Mouse (Mus musculus) retina, adult 2 months (tissue): ENCODE results near the gene Cstf1.

ENCODE experiments used
- DNase-seq: peaks from one replicate; pipeline ENCODE4 v3.0.0-alpha.2; 2012; ENCODE audit warnings: low read depth, low spot score

Gene Cstf1

DNA sequence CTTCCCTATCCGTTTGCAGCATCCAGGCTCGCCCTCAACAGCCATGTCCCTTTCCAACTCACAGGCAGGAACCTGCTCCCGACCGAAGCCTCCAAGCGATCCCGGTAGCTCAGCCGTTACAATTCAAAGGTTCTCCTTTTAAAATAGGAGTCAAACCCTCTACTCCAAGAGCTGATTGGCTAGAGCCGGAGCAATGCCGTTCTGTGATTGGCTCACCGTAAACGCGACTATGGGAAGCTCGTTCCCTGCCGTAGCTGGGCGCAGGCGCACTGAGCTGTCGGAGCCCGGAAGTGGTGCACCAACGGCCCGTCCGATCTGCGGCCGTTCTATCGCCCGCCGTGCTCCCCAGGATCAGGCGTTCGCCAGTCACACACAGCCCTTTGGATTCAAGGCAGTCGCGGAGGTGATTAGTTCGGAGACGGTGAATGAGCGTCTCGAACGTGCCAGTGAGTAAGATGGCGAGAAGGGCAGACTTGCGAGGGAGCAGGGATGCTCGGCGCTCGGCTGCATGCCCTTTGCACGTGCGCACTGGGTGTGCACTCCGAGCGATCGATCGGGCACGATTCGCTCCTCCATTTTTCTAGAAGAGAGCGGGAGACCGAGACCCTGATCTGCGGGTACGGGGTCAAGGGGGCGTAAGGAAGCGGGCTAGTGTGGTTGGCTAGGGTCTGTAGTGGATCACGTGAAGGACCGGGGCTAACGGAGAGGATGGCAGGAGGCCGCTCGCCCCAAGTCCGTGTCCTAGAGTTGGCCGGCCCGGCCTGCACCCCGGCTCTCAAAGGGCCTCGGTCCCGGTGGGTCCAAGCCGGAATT lies at the start of gene Cstf1, which contains the start of gene Aurka:
Cstf1 (plus strand) TSS at position 271 of the 813 bp plus-strand sequence.
Aurka (minus strand) TSS at position 125 of the 813 bp plus-strand sequence.
- DNase-seq, result peak; percentile 87

GRCm38 (mm10) chr2:172320878-172321277 lies 49.6 kb upstream of the Cstf1 start:
- no peak for DNase-seq

GRCm38 (mm10) chr2:172328248-172328647 lies 42.2 kb upstream of the Cstf1 start:
- DNase-seq, result no peak

DNA sequence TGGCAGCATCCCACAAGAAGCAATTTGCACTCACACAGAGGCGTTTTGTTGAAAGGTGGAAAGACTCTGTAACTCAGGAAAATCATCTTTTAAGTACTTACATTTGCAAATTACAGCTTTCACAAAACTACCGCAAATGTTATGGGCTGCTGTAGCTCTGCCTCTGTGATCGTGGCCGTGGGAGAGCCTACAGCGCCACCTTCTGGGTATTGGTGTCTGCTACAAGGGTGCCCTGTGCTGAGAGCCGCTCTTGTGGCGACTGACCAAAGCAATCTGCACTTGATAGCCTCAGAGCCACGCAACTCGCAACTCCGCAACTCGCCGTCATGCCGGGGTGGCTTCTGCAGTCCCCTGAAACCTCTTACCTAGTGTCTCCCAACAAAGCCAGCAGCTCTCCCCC lies 41.3 kb upstream of the Cstf1 start:
- DNase-seq, result peak; percentile 30

DNA sequence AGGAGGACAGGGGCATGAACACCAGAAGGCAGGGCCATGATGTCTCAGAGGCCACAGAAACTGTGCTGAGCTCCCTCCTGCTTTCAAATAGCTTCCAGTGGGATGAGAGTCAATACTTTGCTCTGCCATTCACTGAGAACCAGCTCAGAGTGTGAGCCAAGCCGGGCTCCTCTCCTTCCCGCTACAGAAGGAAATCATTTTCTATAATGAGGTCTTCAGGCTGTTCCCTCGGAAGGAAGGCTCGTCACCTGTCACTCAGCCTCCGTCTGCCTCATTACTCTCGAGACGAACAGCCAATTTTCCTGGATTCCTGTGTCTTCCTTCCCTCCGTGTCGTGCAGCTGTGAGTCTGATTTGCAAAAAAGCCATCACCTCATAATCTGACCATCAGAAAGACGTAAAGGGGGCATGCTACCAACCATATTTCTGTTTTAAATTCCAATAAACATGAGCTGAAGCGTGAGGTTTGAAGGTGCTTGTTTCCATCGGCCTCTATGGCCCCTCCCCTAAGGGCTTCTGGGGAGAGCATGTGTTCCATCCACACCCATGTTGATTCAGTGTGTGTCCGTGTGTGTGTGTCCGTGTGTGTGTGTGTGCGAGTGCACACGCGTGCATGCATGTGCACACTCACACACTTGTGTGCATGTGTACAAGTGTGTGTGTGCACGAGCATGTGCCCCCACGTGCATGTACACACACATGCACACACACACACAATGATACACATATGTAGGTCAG lies 32.1 kb upstream of the Cstf1 start:
- DNase-seq, result no peak

- no peak for DNase-seq
Observed at GRCm38 (mm10) chr2:172340936-172341335, 29.5 kb upstream of the Cstf1 start.

DNA sequence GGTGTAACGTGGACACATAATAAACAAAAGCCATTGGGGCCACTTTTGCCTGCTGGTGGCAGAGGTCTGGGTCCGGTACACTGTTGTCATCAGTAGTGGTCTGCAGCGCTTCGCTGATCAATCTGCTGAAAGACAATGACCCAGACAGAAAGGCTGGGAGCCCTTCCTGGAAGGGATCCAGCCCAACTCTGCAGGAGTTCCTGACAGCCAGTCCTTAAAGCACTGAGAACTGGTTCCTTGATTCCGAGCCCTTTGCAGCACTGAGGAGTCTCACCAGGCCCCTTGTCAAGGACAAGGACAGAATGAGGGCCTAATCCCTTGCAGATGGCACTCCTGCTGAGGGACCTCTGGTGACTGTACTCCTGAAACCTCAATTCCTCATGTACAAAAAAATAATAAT lies 28.9 kb upstream of the Cstf1 start:
- DNase-seq, result no peak

DNA sequence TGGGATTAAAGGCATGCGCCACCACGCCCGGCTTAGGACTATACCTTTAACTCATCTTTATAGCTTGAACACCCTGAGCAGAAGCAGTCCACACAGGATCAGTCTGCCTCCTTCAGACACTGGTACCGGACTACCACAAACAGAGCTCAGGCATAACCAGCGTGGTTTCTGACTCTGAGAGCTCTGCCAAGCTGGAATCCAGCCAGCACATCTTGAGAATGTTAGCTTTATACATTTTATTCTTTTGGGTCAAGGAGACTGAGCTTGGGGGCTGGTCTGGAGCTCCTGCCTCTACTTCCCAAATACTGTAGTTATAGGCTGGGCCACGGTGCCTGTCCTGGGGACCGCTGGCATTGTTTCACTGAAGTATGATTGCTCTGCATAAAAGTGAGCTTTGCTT lies 26.7 kb upstream of the Cstf1 start:
- no peak for DNase-seq

GRCm38 (mm10) chr2:172344669-172345068 lies 25.8 kb upstream of the Cstf1 start:
- no peak for DNase-seq

- DNase-seq, result peak; percentile 95
Observed at GRCm38 (mm10) chr2:172345258-172345738, 25.2 kb upstream of the Cstf1 start, which contains the start of gene Fam210b. Gene Fam210b (plus strand): TSS chr2:172345565.

DNA sequence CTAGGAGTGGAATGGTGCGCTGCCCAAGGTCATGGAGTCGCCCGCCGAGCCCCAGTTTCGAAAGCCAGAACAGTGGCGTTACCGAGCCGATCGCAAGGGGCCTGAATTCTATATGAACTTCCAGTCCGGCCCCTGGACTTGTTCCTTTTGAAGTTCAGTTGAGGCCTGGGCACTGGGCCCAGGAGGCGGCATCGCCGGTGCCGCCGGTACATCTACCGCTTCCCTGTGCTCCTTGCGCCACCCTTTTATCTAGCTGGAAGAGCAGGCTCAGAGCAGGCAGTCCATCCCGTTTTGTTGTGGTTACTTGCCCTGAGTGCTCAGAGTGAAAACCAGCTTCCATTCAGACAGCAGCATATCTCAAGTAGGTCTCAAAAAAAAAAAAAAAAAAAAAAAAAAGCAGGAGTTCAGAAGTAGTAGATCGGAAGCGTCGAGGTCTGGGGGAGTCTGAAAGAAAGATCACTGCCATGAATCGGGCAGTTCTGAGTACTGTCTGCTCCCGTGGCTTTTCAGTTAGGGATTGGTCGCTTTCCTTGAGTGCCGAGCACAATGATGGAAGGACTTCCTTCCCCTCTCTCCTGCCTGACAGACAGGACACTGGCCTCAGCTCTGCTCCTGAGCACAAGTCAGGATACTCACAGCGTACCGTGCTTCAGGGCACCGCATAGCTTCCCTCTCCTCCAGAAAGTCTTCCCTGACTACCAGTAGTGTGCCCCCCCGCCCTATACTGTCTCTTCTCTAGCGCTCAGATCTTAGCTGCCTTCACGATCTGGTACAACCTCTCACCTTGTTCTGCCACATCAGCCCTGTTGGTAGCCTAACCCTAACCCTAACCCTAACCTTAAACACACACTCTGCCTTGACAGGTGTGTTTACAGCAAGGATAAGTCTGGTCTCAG lies 24.2 kb upstream of the Cstf1 start:
- DNase-seq, result no peak

DNA sequence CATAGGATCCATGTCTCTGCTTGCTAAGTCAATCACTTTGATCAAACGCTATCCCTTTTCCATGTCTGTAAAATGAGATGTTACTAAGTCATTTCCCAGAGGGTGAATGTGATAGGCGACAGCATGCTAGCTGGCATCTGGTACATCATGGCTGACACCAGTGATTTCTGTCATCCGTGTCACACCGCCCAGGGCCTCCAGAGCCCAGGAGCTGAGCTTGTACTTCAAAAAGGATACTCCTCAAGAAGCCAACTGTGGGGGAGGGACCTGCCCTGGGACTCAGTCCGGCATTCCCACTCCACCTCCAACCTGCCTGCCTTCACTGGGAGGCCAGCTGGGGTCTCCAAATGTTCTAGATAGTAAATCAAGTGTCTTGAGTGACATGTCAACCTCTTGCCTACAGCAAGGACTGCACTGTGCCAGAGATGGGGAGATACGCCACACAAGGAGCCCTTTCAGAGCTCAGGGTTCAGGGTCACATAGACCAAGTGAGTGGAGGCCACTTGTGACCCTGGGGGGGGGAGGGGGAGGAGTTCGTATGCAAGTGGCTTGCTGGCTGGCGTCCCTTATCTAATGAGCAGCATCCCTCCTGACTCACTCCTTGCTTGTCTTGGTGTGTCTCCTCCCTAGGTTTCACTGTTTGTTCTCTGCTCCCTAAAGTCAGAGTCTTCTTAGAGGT lies 23.4 kb upstream of the Cstf1 start:
- DNase-seq, result no peak

DNA sequence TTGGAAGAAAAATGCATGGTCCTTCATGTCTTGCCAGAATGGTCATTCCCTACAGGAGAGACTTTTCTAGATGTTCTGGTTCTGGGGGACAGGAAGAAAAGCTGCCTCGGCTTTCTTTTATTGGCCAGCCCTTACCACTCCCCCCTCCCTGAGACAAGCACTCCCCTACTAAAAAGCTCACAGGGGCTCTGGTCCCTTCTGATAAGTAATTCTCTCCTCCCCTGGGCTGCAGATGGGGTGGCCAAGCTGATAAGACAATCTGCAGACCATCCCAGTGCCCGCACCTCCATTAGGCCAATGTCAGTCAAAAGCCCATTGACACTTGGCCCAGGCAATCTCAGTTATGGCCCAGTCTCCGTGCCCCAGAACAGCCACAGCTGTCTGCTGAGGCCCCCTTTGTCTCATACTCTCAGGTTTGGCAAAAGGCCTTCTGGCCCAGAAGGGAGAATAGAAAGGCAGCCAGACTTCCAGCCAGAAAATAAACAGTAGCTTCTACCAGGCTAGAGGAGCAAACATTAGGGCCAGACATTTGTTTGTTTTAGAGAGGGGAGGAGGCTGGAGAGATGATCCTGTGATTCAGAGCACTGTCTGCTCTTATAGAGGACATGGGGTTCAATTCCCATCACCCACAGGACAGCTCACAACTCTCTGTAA lies 22.1 kb upstream of the Cstf1 start:
- DNase-seq, result no peak

- DNase-seq, result no peak
Observed at GRCm38 (mm10) chr2:172349776-172350175, 20.7 kb upstream of the Cstf1 start.

DNA sequence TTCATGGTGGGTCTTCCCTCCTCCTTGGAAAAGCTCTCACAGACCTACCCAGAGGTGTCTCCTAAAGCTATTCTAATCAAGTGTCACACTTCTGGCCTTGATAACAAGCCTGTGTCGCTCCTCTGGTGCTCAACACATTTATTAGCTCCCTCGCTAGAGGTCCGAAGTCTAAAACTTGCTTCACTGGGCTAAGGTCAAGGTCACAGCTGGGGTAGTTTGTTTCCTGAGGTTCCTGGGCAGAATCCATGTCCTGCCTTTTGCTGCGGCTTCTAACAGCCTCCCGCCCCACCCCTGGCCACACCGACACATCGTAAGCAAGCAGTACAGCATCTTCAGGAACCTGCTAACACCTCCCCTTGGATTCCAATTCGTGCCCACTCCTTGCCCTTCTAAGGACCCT lies 19.7 kb upstream of the Cstf1 start:
- no peak for DNase-seq

DNA sequence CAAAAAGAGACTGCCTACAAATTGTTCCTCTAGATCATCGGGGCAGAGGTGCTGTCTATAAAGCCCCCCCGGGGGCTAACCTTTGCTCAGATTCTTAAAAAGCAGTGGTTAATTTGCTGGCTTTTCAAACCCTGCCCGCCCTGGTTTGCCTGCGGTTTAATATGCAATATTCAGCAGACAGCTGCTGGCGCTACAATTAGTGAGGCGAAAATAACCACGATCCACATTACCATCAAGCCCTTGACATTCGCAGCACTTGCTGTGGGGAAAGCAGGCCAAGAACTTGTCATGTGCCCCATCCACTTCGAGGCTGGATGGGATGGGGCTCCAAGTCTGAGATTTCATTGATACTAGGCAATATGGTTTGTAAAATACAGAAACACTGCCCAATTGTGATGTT lies 17.3 kb upstream of the Cstf1 start:
- DNase-seq, result no peak

GRCm38 (mm10) chr2:172354761-172355160 lies 15.7 kb upstream of the Cstf1 start:
- DNase-seq, result no peak

- no peak for DNase-seq
Observed at GRCm38 (mm10) chr2:172355833-172356232, 14.6 kb upstream of the Cstf1 start.

- DNase-seq, result no peak
Observed at GRCm38 (mm10) chr2:172363176-172363575, 7.3 kb upstream of the Cstf1 start.

DNA sequence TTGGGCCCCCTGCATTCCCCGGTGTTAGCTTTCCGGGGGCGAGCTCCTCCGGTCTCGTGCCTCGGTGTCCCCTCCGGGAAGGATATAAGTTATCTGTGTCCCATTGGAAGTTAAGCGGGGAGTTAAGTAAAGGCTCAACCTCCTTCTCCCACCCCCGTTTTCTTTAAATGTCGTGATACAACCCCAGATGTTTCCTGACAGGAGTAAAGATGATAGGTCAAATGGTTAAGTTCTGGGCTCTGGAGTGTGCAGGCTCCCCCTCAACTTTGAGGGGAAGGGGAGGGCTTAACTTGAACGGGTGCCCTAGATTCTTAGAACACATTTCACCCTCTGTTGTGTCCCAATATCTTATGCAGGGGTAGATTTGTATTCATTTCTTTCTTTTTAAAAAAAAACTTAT lies 777 bp downstream of the Cstf1 start:
- no peak for DNase-seq

- no peak for DNase-seq
Observed at GRCm38 (mm10) chr2:172376551-172376950, 6.1 kb downstream of the Cstf1 start.
